Mouse (Mus musculus) brain, embryonic 14.5 days (tissue): ENCODE data around the gene Zfp266. TPM values are rescaled to one million over a fixed set of nuclear protein-coding genes. Genes with fewer than 3 reads are reported as not detected.
"Not testable (repeated sequence)": the region's sequence is repeated elsewhere in the genome, so short reads cannot be mapped to it uniquely, and the experiment has no call there.

Experiments used
- DNase-seq: peaks from one replicate; pipeline ENCODE4 v3.0.0-alpha.2; 2011; ENCODE audit warnings: low read depth
- CTCF ChIP-seq: fragments of 200-500 bp; IDR thresholded peaks from 2 replicates; pipeline ENCODE4 v1.5.1; 2012; ENCODE audit warnings: inconsistent platforms, mild to moderate bottlenecking, moderate library complexity, borderline replicate concordance; ENCODE audit not compliant: insufficient read depth, insufficient read length; ENCODE audit errors: extremely low read depth
- POLR2A ChIP-seq: fragments of 200-500 bp; IDR thresholded peaks from 2 replicates; pipeline ENCODE4 v1.6.1; 2012; ENCODE audit warnings: mild to moderate bottlenecking, inconsistent platforms, borderline replicate concordance; ENCODE audit not compliant: poor library complexity, insufficient read depth, insufficient read length, severe bottlenecking; ENCODE audit errors: extremely low read depth
- polyA plus RNA-seq: library from polyadenylated mRNA; depleted of rRNA; stranded (reverse); fragments of >200 nt; gene quantifications from 2 replicates; pipeline ENCODE4 v1.2.3, GENCODE M21; 2012; rRNA removed

Zfp266 gene
- polyA plus RNA-seq, result 50.5 and 56.4 TPM in 2 replicates

DNA sequence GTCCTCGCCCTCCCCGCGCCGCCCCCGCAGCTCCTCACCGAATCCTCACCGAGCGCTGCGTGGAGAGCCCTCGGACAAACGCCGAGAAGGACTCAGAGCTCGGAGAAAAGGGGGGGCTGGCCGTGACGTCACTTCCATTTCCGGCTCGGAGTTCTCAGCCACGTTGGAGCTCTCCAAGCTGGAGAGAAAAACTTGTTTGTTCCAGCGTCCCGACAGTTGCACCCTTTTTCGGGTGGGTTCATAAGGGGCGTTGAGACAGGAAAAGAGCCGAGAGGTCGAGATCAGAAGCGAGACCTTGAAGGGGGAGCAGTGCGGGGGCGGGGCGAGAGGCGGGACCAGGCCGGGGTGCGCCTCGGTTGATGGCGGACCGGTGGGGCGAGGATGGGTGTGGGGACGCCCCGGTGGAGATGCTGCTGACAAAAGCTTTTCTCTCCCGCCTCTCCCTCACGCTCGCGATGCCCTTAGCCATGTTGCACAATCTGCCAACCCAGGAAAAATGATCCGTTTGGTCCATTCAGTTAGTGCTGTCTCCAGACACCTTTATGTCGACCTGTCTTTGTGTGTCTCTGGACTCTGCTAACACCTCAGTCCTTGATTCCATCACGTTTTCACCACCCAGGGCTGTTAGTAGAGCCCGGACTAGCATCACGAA, at the start of gene Zfp266:
Zfp266 (minus strand) TSS at position 112 of the 652 bp plus-strand sequence.
- peak; percentile 96 for DNase-seq
- no peak for TF ChIP-seq CTCF
- TF ChIP-seq POLR2A, result peak; percentile 58

DNA sequence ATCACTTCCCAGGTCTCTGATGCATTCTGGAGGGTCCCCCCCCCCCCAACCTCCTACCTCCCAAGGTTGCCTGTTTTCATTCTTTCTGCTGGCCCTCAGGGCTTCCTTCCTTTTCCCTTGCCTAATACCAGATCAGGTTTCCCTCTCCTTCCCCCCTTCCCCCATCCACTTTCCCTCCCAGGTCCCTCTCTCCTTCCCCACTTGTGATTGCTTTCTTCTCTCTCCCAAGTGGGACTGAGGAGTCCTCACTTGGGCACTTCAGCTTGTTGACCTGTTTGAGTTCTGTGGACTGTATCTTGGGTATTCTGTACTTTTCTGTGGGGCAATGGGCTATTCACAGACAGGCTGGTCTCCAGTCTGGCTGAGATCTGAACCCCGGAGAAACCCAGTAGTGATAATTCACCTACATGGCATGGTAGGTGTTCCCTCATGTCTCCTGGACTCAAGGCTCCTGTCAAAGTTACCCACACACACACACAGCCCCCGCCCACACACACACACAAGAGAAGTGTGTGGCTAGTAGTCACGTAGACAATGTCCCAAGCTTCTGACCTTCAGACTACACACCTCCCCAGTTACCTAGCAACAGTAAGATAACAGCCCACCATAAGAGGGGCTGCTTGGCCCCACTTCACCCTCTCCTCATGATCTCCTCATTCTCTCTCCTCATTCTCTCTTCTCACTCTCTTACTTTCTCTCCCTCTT, 44.3 kb upstream of the Zfp266 start:
- DNase-seq, result not testable (repeated sequence)

DNA sequence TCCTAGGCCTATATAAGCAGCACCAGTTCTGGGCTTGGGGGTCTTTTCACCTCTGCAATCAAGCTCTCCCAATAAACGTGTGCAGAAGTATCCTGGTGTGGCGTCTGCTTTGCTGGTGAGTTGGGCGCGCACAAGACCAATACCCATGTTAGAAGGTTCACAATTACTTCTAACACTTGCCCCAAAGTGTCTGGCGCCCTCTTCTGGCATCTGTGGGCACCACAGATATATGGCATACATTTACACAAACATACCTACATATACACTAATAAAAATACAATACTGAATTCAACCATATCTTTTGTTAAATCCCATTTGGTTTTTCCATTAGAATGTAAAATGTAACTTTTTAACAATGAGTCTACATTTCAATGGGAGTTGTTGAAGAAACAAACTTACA, 41.0 kb upstream of the Zfp266 start:
- DNase-seq, result no peak
- TF ChIP-seq POLR2A, result no peak
- TF ChIP-seq CTCF, result no peak

DNA sequence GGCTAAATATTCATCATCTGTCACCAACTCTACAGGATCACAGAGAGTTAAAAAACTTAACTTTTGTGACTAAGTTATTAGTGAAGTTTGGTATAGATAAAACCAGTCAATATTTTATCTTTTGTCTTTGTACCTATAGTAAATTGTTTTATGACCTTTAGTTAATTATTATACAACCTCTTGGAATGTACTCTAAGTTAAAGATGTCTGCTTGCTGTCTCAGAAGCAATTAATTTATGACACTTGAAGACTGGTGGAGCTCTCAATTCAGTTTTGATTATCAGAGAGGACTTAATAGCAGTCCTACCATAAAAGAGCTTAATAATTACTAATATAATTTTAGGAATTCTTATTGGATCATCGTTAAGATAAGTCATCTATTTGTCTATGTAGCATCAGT, 31.5 kb upstream of the Zfp266 start:
- DNase-seq, result no peak
- no peak for TF ChIP-seq POLR2A
- no peak for TF ChIP-seq CTCF

GRCm38 (mm10) chr9:20551781-20552275, 30.6 kb upstream of the Zfp266 start:
- no peak for TF ChIP-seq CTCF
- DNase-seq, result no peak

DNA sequence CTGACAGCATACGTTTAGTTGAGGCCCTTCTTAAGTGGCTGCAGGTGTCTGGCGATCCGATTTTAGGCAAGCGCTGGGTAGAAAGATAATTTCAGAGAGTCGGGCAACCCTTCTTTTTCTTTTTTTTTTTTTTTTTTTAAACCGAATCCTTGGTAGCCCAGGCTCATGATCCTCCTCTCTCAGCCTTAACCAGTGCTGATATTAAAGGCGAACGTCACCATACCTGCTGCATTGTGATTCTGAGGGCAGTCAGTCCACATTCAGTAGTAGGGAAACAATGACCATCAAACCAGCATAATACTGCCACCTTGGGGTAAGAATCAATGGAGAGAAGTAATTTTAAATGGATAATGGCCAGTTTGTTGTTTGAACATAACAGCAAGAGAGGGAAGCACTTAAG, 23.9 kb upstream of the Zfp266 start:
- TF ChIP-seq CTCF, result peak; percentile 27; the same call in 1 of the 2 replicates
- TF ChIP-seq POLR2A, result no peak
- DNase-seq, result peak; percentile 66

DNA sequence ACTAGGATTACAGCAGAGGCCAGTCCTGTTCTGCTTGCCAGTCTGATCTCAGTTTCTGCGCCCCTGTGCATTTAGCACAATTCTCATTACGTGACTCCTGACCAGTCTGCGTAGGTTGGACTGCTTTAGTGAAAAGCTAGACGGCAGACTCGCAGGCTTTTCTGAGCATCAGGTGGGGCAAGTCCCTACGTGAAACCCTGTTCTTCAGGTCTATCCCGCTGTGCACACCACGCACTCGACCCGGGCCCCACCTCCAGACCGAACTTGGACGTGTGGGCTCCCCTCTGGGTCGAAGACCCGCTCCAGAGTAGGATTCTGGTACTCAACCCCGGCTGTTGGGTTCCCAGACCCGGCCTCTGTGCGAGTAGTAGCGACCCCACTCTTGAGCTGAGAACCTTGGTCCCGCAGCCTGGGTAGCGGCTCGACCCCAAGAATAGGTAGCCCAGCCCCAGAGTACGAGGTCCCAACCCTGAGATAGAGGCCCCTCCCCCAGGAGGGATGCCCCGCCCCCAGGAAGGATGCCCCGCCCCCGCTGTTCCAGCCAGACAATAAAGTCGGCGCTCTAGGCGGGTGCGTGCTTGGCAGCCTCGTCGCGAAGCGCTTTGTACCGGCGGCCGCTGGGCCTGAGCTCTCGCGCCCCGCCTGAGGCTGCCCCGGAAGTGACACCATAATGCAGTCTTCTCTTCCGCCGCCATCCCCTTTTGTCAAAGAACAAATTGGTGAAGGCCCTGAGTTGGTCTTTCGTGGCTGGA, 23.0 kb upstream of the Zfp266 start:
- 0 out of 2 replicates have a peak, but pooled peaks have one; percentile 34 for TF ChIP-seq POLR2A
- peak; percentile 26; the same call in 1 of the 2 replicates for TF ChIP-seq CTCF
- DNase-seq, result peak; percentile 94

- TF ChIP-seq CTCF, result no peak
- TF ChIP-seq POLR2A, result no peak
- no peak for DNase-seq
Measured at GRCm38 (mm10) chr9:20543496-20543895, 22.3 kb upstream of the Zfp266 start.

- DNase-seq, result no peak
- TF ChIP-seq CTCF (no peak), POLR2A (no peak)
Measured at GRCm38 (mm10) chr9:20536598-20536997, 15.4 kb upstream of the Zfp266 start.

GRCm38 (mm10) chr9:20534326-20534926, 13.2 kb upstream of the Zfp266 start:
- TF ChIP-seq CTCF, result no peak
- DNase-seq, result peak; percentile 13

- DNase-seq, result peak; percentile 72
- TF ChIP-seq POLR2A (no peak), CTCF (no peak)
Measured at GRCm38 (mm10) chr9:20520531-20521210, 546 bp downstream of the Zfp266 start.

DNA sequence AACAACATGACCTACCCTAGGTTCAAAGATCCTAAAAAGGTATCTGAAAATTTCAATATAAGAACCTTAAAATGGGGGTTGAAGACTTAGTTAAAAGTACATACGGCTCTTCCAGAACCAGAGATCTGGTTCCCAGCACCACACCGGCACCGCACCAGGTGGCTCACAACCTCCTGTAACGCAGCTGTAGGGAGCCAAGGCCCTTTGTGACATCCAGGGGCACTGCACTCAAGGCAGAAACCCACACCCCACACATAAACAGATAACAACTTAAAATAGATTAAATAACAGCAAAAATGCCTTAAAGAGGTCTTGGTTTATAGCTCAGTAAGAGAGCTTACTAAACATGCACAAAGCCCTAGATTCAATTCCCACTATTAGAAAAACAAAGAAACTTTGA, 1.3 kb downstream of the Zfp266 start:
- TF ChIP-seq POLR2A (no peak), CTCF (no peak)
- peak; percentile 41 for DNase-seq
